In genomic region chr14:105922874-105923273, GRCm38 (mm10) we compare ENCODE assay signal across 9 mouse cellular contexts. TPM values are rescaled to one million over a fixed set of nuclear protein-coding genes. Genes with fewer than 3 reads are reported as not detected.
DNase-seq lines count a peak whose midpoint lies in the region; ATAC-seq lines count a peak whose summit lies in the region.
"Had no signal": no experiment of that assay in that cellular context is flagged by ENCODE, and none has a peak within 500 bp of the region (broad histone marks: within the 10 kb centered on the region; RNA-seq: fewer than 3 reads in every experiment).

No protein-coding gene starts in this region.

- peak overlapping the region; percentile 72 for H3K27ac ChIP-seq in kidney, embryonic 15.5 days
- H3K27ac ChIP-seq in heart, embryonic 16.5 days (ENCODE audit: low read length): peak overlapping the region; percentile 39
- H3K27ac ChIP-seq: limb, embryonic 13.5 days had no signal

- no peak overlapping the region for H3K4me3 ChIP-seq in kidney, embryonic 15.5 days (replicated peaks)
- no peak overlapping the region for H3K4me3 ChIP-seq in heart, embryonic 16.5 days (ENCODE audit: low read length)
- H3K4me3 ChIP-seq: limb, embryonic 13.5 days had no signal

- H3K4me2 ChIP-seq in kidney, embryonic 15.5 days: peak overlapping the region; percentile 12; the same call in 1 of the 2 replicates
- H3K4me2 ChIP-seq in heart, embryonic 16.5 days (ENCODE audit: low read depth, low read length): peak overlapping the region; percentile 28; the same call in 1 of the 2 replicates
- H3K4me2 ChIP-seq: limb, embryonic 13.5 days had no signal

- no peak overlapping the region for H3K9ac ChIP-seq in kidney, embryonic 15.5 days
- H3K9ac ChIP-seq in heart, embryonic 16.5 days (ENCODE audit: low read length): no peak overlapping the region
- H3K9ac ChIP-seq: limb, embryonic 13.5 days had no signal

- H3K4me1 ChIP-seq in kidney, embryonic 15.5 days: peaks cover 34% of the 10 kb centered on the region
- peaks cover 17% of the 10 kb centered on the region for H3K4me1 ChIP-seq in heart, embryonic 16.5 days (ENCODE audit: control insufficient read depth, insufficient read depth, low read length)

- H3K9me3 ChIP-seq in kidney, embryonic 15.5 days (replicated peaks): no peaks in the 10 kb centered on the region
- H3K9me3 ChIP-seq in heart, embryonic 16.5 days (replicated peaks; ENCODE audit: control insufficient read depth, low read length): no peaks in the 10 kb centered on the region
- H3K9me3 ChIP-seq: limb, embryonic 13.5 days had no signal

- H3K36me3 ChIP-seq in kidney, embryonic 15.5 days: no peaks in the 10 kb centered on the region
- no peaks in the 10 kb centered on the region for H3K36me3 ChIP-seq in heart, embryonic 16.5 days (ENCODE audit: control insufficient read depth, insufficient read depth)
- H3K36me3 ChIP-seq: limb, embryonic 13.5 days had no signal

- intact Hi-C loops in gastrocnemius, postnatal 36 days (cut with DNase I): no loop called here

- 10% methylated on average over 8 of the region's 8 CpGs for WGBS in kidney, embryonic 15.5 days
- WGBS in heart, embryonic 16.5 days: 12% methylated on average over 8 of the region's 8 CpGs

- H3K27me3 ChIP-seq in kidney, embryonic 15.5 days: no peaks in the 10 kb centered on the region
- H3K27me3 ChIP-seq in heart, embryonic 16.5 days (ENCODE audit: control insufficient read depth, insufficient read depth, low read length): no peaks in the 10 kb centered on the region
- H3K27me3 ChIP-seq: limb, embryonic 13.5 days had no signal

- no peak for DNase-seq in kidney, adult 9 months
- peak; percentile 86 for DNase-seq in R1 (ENCODE audit: low read depth, low spot score)
- peak; percentile 59 for DNase-seq in mesoderm, embryonic 11.5 days (ENCODE audit: low read depth, low spot score)
- DNase-seq in thymus, postnatal 36 days: no peak
- no peak for DNase-seq in layer of hippocampus, postnatal 14 days (ENCODE audit: low spot score in 2 of 2)
- DNase-seq in gastrocnemius, postnatal 36 days: no peak

- peak; percentile 50 for ATAC-seq in kidney, embryonic 15.5 days (replicated peaks; ENCODE audit: low FRiP score)
- ATAC-seq in heart, embryonic 16.5 days (replicated peaks; ENCODE audit: extremely low read depth, insufficient read depth, low FRiP score): no peak

RNA-seq across cellular contexts. Expression of gene Spry2, which starts 26.3 kb away (rescaled TPM):
- polyA plus RNA-seq in kidney, embryonic 15.5 days (2015; fragmentation: Nextera tagmentation; extraction: Ambion mirVana): 56.2 and 61.9 TPM in 2 replicates
- polyA plus RNA-seq in heart, embryonic 16.5 days (2015; fragmentation: Nextera tagmentation; extraction: Ambion mirVana): 44.9 and 52.4 TPM in 2 replicates
- 10 to 100 TPM; 60.5 to 75.1 TPM for total RNA-seq in layer of hippocampus, postnatal 14 days (2021)
- total RNA-seq in gastrocnemius, postnatal 36 days (2021): 10 to 100 TPM; 20.0 to 21.2 TPM

Comparison
In these comparisons a context has a peak if more than half of its experiments do, and no peak if none do; other contexts are left out.
1. DNase-seq: peak in R1 (single experiment) and mesoderm, embryonic 11.5 days (single experiment); none in kidney, adult 9 months (single experiment), thymus, postnatal 36 days (0 of 2), layer of hippocampus, postnatal 14 days (0 of 2) and gastrocnemius, postnatal 36 days (0 of 2).